Mouse (Mus musculus) kidney, adult 2 months (tissue): ENCODE measurements at regions not wholly inside any gene's neighbourhood (a gene's known extent, or its start where the extent isn't known, plus 50 kb on each side); places are given as distances from the start of the nearest gene placed in this dataset.

Experiments
- CTCF ChIP-seq: fragments of 200-500 bp; conservative IDR thresholded peaks from 2 replicates; pipeline ENCODE4 v1.5.1; 2011; ENCODE audit warnings: low read depth, mild to moderate bottlenecking, control low read depth, low read length, moderate library complexity, mixed read lengths; ENCODE audit not compliant: insufficient read depth, insufficient read length
- POLR2A ChIP-seq: fragments of 200-500 bp; IDR thresholded peaks from one replicate; pipeline ENCODE4 v1.6.1; 2011; ENCODE audit warnings: low read depth, low read length, control low read depth

- TF ChIP-seq CTCF: no peak
- no peak for TF ChIP-seq POLR2A
These were observed 154.5 kb upstream of the Cypt12 start for GRCm38 (mm10) chr3:17793646-17794250.
